Mouse (Mus musculus) left cerebral cortex, postnatal 14 days (tissue): Measurements from ENCODE around the gene Gtf3c1. TPM values are rescaled to one million over a fixed set of nuclear protein-coding genes. Genes with fewer than 3 reads are reported as not detected.

Experiments
- DNase-seq, 2 experiments: peaks; one replicate each; pipeline ENCODE4 v3.0.0; 2021 to 2022; ENCODE audit warnings: low spot score in 2 of 2, mixed read lengths in 1 of 2
- intact Hi-C: fragments of 180-260 bp; cut with DNase I; formaldehyde crosslinking; loops from one replicate; pipeline ENCODE4 v1.15.1; 2025
- long read RNA-seq, 2 experiments: library from polyadenylated mRNA; stranded (forward); transcript quantifications; one replicate each; pipeline ENCODE4 v2.0.0; 2021
- total RNA-seq, 2 experiments: library from RNA; stranded (reverse); gene quantifications; 2 replicates each; pipeline ENCODE4 v1.2.3; 2021

Gene Gtf3c1
- 10 to 100 TPM; 86.0 to 89.7 TPM for total RNA-seq
- long read RNA-seq, experiment 1, full-length matches to known transcripts: 14 of 31 reads
- long read RNA-seq, experiment 1, partial matches to known transcripts: 15 of 31 reads
- long read RNA-seq, experiment 1, other reads (novel, unspliced or antisense): 2 of 31 reads
- long read RNA-seq, experiment 2, full-length matches to known transcripts: 9 of 28 reads
- long read RNA-seq, experiment 2, partial matches to known transcripts: 18 of 28 reads
- long read RNA-seq, experiment 2, other reads (novel, unspliced or antisense): 1 of 28 reads

DNA sequence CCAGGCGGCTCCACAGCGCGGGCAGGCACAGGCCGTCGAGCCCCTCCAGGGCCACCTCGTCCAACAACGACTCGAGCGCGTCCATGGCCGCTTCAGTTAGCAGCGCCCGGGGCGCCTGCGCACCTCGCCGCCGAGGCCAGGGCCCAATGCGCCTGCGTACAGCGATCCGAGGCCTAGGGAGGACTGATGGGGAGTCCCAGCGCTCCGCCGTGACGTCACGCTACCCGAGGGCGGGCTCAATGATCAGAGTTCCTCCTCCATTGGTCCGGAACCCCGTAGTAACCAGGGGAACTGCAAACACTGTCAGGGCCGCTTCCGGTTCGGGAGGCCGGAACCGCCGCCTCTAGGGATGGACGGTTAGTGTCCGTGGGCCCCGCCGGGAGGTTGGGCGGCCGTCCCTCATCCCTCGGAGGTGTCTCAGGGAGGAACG lies at the start of gene Gtf3c1, which contains the start of gene D430042O09Rik:
TSS of gene Gtf3c1 (minus strand) at position 188 of the 430 bp plus-strand sequence.
TSS of gene D430042O09Rik (plus strand) at position 296 of the 430 bp plus-strand sequence.
- peak; percentile 99 to 100 for DNase-seq
- intact Hi-C loops: no loop called here

DNA sequence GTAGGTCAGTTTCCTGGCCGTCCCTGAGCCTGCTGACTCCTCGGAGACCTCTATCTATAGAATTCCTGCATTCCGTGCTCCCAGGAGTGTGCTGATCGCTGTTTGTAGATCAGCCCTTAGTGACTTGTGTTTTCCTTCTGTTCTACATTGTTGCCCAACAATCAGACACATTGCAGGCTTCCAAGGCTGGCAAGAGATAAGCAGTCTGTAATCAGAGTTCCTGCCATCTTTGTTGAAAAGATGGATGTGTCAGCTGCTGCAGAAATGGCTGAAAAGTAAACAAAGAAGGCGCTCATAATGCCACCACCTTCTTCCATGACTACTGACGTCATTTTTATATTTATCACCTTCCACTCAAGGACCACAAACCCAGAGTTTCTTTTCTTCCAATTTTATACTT lies 49.2 kb upstream of the Gtf3c1 start:
- intact Hi-C loops: no loop called here
- DNase-seq: no peak

DNA sequence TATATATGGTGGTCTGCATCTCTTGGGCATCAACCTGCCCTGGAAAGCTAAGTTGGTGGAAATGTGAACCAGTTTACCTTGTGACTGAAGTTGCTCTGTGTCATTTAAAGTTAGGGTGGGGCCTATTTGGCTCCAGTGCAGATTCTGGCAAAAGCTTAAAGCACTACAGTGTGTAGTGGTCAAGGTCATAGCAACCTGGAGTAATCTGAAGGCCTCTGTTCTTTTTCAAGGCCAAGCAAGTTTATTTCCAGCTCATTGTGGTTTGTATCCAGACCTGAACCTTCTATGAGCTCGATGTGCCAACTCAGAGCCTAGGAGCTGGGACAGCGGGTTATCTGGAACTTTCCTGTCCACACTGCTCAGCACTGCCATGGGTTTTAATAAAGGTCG lies 45.7 kb upstream of the Gtf3c1 start:
- no peak for DNase-seq
- intact Hi-C loops: no loop called here

DNA sequence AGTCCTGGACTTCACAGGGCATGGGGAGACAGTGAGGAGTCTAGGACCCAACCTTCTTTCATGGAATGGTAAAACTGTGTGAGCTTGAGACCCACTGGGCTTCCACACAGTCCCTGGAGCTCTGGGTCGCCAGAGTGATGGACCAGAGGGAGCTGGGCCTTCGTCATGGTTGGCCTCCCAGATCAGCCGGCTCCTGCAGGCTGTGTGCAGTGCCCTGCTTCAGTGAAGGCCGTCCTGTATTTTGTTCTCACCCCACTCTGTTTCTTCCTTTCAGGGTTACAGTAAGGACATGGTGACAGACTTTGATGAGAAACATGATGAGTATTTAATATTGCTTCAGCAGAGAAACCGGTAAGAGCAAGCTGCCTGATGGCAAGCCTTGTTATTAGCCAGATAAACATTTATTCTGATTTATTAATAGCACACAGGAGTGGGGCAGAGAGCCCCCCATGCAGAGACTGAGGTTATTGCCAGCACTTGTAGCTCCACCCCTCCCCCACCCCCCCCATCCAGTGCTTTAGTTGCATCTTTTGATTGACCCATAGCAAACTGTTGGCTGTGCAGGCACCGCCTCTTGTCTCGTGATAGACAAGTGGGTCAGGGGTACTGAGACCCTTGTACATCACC lies 45.2 kb upstream of the Gtf3c1 start:
- no peak for DNase-seq
- intact Hi-C loops: no loop called here

DNA sequence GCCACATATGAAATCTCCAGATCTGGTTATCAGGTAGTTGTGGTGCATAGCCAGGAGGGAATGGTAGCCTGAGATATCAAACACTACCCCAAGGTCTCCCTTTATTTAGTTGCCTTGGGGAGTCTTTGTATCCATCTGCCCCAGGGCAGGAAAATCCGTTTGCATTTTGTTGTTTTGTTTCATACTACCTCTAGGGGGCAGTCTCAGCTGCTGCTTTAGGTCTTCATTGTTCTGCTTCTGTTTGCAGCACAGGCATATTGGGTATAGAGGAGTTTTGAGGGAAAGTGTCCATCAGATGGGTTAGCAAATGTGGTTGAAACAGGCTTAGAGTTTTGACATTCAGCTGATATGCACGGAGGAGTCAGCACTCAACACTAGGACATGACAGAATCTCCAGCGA lies 40.6 kb upstream of the Gtf3c1 start:
- intact Hi-C loops: loop anchor here (5.0 kb wide), 1 partner anchor 334 kb away; the partner anchor contains the start of gene Gsg1l
- no peak for DNase-seq

DNA sequence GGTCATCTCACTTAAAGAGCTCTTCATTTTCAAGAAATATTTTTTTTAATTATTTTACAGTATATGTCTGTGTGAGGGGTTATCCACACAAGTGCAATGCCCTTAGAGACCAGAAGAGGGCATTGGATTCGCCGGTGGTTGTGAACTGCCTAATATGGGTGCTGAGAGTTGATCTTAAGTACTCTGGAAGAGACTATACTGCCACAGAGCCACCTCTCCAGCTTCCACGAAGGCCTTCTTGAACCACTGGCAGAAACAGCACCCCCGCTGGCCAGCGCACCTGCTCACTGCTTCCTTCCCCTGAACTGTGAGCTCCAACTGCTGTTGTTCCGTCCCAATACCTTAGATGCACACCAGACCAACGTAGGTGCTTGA lies 39.7 kb upstream of the Gtf3c1 start:
- DNase-seq: no peak
- intact Hi-C loops: loop anchor here (5.0 kb wide), 1 partner anchor 335 kb away; the partner anchor contains the start of gene Gsg1l

DNA sequence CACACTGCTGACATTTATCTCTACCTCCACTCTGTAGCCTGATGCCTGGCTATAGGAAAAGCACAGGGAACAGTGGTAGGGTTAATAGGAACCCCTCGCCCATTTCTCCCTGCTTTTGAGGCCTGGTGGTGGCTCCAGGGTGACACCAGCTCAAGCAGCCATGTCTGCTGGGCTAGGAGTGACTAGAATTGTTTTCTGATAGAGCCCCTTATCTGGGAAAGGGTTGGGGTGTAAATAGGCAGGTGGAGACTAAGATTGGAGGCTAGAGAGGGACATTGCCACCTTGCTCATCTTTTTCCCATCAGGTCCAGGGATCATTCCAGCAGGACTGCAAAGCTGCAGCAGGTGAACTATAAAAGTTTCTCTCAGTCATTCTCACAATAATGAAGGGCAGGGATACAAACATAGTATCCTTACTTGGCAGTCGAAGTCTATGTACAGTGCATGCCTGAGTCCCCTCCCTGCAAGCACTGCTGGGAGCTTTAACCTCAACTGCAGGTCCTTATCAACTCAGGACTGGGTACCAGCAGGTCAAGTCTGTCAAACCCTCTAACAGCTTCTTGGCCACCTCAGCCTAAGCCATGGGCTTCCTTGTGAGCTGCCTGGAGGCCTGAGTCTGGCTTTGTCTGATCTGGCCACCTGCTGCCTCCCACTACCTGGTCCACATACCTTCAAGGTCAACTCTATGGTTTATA lies 39.2 kb upstream of the Gtf3c1 start:
- no peak for DNase-seq
- intact Hi-C loops: loop anchor here (5.0 kb wide), 1 partner anchor 336 kb away; the partner anchor contains the start of gene Gsg1l

DNA sequence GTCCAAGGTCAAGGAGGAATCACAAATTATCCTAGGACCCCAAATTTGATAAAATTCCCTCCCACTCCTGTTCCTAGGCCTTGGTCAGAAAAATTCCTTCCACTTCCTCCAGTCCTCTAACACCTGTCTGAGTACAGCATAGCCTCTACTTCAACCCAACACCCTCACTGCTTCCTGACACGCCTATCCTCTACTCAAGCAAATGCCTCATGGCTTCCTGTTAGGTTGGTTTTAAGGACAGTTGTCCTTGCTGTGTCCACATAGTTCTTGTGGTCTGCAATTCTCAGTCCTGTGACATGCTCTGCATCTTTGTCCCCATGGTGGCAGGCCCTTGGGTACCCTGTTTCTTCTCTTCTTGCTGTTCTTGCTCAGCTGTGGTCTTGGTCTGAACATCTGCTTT lies 37.2 kb upstream of the Gtf3c1 start:
- intact Hi-C loops: loop anchor here (5.0 kb wide), 1 partner anchor 338 kb away; the partner anchor contains the start of gene Gsg1l

DNA sequence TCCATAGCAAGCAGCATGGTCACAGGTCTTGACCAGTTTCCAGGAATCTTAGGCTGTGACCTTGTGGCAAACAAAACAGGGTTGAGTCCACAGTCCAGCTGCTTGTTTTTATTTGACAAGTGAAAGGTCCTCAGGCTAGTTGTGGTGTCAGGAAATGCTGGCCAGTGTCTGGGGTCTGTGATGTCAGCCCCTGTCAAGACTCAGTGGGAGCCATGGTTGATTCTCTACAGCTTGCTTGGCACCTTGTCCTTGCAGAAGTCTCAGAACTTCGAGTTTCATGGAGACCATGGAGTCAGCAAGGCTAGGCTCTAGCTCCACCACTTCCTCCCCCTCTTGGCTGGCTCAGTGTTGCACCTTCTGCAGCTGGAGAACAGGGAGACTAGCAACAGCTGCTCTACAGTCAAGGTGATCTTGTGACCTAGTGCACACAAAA lies 33.7 kb upstream of the Gtf3c1 start:
- intact Hi-C loops: no loop called here
- DNase-seq: no peak

More for the DNA sequence above, 37.2 kb upstream of the Gtf3c1 start:
- no peak for DNase-seq

DNA sequence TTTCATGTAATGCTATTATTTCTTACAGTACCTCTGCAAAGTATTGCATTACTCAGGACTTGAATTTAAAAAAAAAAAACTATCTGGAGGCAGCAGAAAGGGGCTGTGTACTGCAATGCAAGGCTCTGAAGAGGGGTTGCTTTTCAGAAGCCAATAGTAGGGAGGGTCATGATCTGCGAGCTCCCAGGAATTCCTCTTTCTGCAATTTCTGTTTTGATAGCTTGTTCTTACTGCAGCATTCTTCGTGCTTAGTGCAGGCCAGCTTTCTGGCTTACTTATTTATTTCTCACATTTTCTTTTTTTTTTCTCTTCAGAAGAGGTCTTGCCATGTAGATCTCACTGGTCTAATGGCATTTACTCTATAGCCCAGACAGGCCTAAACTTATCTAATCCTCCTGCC lies 32.9 kb upstream of the Gtf3c1 start:
- intact Hi-C loops: no loop called here
- DNase-seq: no peak

DNA sequence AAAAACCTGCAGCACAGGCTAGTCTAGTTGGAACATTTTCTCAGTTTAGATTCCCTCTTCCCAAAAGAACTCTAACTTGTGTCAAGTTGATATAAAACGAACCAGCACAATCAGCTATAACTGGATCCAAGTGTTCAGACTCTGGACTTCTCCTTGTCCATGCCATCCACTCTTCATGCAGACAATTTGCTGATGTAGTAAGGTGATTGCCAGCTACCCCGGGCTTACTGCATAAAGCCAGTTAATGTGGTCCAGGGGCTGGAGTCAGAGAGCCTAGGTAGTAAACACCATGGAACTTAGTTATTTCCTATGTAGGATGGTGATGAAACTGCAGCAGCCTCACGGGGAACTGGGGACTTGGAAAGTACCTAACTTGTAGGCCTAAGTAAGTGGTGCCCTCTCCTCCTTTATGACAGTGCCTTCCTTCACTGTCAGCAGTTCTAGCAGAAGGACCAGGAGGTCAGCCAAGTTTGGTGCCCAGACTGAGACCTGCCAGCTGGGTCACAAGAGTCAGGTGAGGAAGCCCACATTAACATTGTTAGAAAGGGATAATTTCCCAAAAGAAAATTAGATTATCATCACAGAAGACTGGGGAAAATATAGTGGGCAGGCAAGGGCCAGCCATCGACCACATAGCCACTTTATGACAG lies 28.9 kb upstream of the Gtf3c1 start:
- DNase-seq: no peak
- intact Hi-C loops: no loop called here

DNA sequence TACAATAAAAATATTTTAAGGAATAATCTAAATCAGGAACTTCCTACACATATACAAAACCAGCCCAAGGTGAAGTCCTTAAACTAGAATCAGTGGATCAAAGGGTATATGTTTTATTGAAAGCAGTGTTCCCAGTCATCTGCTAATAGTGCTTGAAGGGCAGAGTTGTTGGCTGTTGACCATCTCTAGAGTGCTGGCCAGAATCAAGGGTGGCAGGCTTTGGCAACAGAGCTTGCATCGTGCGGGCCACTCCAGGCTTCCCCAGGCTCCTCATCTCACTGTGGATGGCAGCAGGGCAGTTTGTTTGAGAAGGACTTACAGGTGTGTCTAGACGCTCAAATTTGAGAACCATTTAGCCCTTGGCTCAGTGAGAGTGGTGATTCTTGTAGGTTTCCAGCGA lies 26.2 kb upstream of the Gtf3c1 start:
- intact Hi-C loops: no loop called here
- no peak for DNase-seq

DNA sequence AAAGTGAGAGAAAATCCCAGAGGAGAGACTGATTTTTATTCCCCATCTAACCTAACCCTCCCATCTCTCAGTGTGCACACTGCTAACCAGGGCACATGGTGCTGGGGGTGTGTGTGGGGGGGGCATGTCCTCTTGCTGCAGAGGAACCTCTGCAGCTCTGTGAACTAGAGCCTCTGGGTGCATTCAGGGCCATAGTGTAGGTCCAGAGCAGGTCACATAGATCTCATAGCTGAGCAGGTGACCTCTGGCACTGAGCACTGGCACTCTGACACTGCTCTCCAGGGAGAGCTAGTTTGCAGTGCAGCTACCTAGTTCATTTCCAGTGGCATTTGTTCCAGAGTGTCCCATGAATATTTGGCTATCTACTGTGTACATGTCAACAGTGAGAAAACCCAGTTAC lies 24.1 kb upstream of the Gtf3c1 start:
- DNase-seq: no peak
- intact Hi-C loops: no loop called here

DNA sequence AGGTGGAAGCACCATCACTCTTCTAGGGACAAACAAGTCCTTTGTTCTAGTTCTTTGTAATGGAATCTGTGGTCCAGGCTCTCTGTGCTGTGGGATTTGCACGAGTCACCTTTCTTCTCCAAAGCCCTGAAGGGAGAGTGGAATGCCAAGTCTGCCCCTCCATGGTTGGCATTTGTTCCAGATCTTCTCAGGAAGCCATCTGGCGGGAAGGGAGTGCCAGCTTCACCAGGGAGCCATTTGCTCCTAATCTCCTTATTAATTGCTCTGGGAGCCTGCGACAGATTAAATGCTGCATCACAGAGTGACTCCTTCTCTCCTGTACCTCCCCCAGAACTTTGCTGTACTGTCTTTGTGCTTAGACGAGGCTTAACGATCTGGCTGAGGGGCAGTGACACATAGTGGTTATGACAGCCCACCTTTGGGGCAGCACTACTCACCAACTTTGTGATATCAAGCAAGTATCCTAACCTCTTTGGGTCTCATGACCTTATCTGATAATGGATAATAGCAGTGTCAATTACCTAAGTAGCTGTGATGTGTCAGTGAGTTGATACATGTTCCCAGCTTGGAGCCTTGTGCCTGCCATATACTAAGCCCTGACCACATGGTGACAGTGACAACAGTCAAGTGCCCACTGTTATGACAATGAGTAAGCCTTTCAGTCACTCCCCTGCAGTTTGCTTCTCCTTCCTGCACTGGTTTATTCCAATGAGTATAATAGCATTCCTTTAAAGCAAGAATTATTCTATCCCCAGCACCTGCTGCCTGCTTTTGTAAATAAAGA lies 15.8 kb upstream of the Gtf3c1 start:
- no peak for DNase-seq

DNA sequence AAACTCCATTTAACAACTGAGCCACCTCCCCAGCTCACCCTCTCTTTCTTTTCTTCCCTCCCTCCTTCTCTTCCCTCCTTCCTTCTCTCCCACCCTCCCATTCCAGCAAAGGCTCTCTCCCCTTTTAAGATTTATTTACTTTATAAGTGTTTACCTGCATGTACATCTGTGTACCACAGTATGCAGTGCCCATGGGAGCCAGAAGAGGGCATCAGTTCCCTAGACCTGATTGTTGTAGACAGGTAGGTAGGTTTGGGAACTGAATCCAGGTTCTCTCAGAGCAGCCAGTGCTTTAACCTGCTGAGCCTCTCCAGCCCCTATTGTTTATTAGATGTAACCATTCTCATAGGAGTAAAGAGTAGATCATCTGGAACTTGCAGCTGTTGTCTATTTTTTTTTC lies 14.5 kb upstream of the Gtf3c1 start:
- DNase-seq: no peak
- intact Hi-C loops: no loop called here

More for the DNA sequence above, 15.8 kb upstream of the Gtf3c1 start:
- intact Hi-C loops: no loop called here

DNA sequence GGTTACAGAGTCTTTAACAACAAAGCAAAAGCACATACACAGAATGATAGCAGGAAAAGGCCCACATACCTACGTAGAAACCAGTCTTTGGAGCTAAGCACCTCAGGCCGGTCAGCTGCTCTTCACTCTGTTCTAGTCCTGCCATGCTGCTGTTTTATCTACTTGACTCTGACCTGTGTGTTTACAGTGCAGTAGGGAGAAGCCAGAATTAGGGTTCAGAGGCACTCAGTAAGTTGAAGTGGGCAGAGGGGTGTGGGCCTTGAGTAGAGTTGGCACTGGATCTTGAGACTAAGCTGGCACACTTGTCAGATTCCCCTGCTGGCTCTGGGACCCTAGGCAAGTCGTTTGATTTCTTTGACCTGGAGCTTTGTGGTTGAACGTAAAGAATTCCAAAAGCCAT lies 13.5 kb upstream of the Gtf3c1 start:
- DNase-seq: no peak
- intact Hi-C loops: no loop called here

DNA sequence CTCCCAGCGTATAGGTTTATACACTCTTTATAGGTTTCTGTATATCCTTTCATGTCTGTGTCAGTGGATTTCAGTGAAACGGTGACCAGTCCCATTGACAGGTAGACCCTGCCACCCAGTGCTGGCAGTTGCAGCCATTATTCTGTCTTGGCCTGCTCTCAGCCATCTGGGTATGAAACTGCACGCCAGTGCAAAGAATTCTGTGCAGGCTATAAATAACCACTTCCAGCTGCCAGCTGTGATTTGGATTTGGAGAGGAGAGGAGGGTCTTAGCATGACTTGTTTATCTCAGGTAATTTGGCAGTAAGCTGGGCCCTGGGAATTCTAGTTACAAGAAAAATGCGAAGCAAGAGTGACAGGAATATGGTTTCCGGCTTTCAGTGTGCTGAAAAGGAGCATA lies 12.8 kb upstream of the Gtf3c1 start:
- DNase-seq: peak in 1 of 2 experiments; percentile 10
- intact Hi-C loops: no loop called here

DNA sequence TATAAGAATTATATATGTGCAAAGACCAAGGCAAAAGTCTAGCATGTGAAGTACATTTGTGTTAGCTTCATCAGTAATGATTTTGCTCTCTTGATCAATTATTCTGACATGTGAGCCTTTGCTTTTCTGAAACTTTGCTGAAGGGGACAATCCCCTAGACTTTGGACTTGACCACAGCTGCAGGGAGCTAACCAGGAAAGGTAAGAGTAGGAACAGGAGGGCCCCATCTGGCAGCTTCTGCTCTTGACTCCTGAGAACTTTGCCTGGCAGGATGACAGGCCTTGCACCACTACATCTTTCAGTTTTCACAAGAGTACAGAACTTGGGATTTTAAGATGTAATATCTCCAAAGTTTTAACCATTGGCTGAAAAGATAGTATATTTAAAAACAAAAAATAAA lies 10.0 kb upstream of the Gtf3c1 start:
- DNase-seq: no peak
- intact Hi-C loops: no loop called here

DNA sequence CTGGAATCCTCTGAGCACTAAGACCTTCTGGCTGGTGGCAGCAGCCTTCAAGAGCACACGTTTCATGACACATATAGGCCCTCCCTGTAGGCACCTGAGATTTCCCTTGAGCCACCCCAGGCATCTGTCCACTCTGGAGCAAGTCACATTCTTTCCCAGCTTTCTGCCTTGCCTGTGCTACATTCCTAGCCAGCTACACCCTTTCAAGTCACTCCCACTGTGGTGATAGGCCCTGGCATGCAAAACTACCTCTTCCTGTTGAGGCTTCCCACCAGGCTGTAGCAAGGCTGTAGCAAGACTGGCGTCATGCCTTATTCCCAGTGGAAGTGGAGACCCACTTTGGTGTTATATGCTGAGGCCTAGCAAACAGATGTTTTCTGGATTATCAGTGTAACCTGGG lies 9.1 kb upstream of the Gtf3c1 start:
- intact Hi-C loops: no loop called here
- DNase-seq: no peak
